Mouse (Mus musculus) megakaryocyte, embryonic 14.5 days (primary cell): ENCODE measurements around the gene Gm14781.
"Not testable (repeated sequence)": the region's sequence is repeated elsewhere in the genome, so short reads cannot be mapped to it uniquely, and the experiment has no call there.

Experiments
- FLI1 ChIP-seq: IDR thresholded peaks from 2 replicates; pipeline ENCODE4 v1.6.1; 2012; ENCODE audit warnings: low read length, inconsistent platforms, mixed read lengths
- GATA1 ChIP-seq: IDR thresholded peaks from 3 replicates; pipeline ENCODE4 v1.6.1; 2012; ENCODE audit warnings: mixed read lengths, low read length, inconsistent platforms, borderline replicate concordance

DNA sequence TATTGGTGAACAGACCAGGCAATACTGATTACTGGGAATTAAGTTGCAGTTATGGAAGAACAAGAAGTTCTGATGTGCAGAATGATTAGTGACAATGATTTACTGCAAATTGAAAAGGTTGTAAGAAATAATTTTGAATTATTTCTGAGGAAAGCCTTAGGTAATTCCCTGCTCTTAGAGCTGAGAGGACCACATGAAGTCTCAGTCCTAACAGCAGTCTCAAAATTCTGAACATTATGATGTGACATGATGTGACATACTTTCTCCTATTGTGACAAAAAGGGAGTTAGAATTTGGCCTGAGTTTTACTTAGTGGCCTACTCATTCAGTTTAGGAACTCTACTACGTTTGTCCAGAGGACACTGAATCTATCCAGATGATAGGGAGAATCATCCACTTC is at the start of gene Gm14781:
- TF ChIP-seq GATA1, FLI1: not testable (repeated sequence)
